Mouse (Mus musculus) mammary gland, adult 2 months (tissue): ENCODE results near the gene Spdef. TPM values are rescaled to one million over a fixed set of nuclear protein-coding genes. Genes with fewer than 3 reads are reported as not detected.

Experiments
- polyA plus RNA-seq: library from polyadenylated mRNA; depleted of rRNA; stranded (reverse); fragments of >200 nt; gene quantifications from 2 replicates; pipeline ENCODE4 v1.2.3, GENCODE M21; 2012; ENCODE audit warnings: low replicate concordance; rRNA removed

Spdef gene
- 7.8 and 11.7 TPM in 2 replicates for polyA plus RNA-seq

DNA sequence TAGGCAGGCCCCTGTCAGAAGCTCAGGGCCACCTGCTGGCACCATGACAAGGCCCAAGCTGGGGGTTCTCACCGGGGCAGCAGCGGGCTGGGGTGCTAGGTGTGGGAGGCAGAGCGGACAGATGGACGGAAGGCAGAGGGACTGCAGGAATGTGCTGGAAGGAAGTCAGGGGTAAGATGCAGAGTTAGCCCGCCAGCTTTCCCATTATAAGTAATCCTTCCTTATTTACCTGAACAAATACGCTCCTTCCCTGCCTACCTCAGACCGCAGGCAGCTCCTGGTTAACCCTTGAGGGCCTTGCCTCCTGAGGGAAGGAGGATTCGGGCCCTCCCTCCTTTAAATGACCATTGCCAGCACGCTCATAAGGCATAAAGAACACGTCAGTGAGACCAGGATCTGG, at the start of gene Spdef:
Gene Spdef, minus strand, starts transcription at position 186 of the 400 bp plus-strand sequence.

Other genes starting within 250 kb of the Spdef start
- 0.07 and 0.17 TPM in 2 replicates for gene Grm4, start 207.6 kb downstream of the Spdef start, polyA plus RNA-seq
- gene Hmga1, start 172.5 kb downstream of the Spdef start, polyA plus RNA-seq, result 66.6 and 119 TPM in 2 replicates
- gene AI413582, start 163.2 kb downstream of the Spdef start, polyA plus RNA-seq, result 60.2 and 75.4 TPM in 2 replicates
- 53.2 and 81.6 TPM in 2 replicates for gene Nudt3, start 105.5 kb downstream of the Spdef start, polyA plus RNA-seq
- gene RPS10-NUDT3, start 93.7 kb downstream of the Spdef start, polyA plus RNA-seq, result not detected in 2 replicates
- gene Rps10, start 92.3 kb downstream of the Spdef start, polyA plus RNA-seq, result 1,117 and 1,702 TPM in 2 replicates
- 3.1 and 10.5 TPM in 2 replicates for gene Pacsin1, start 73.4 kb downstream of the Spdef start, polyA plus RNA-seq
- 92.0 and 125 TPM in 2 replicates for gene D17Wsu92e, start 91.7 kb upstream of the Spdef start, polyA plus RNA-seq
- 63.8 and 148 TPM in 2 replicates for gene Snrpc, start 109.2 kb upstream of the Spdef start, polyA plus RNA-seq
- gene Uhrf1bp1, start 127.5 kb upstream of the Spdef start, polyA plus RNA-seq, result 11.7 and 14.0 TPM in 2 replicates
- 48.1 and 58.9 TPM in 2 replicates for gene Anks1, start 180.4 kb upstream of the Spdef start, polyA plus RNA-seq
- gene Taf11, start 180.9 kb upstream of the Spdef start, polyA plus RNA-seq, result 7.8 and 9.1 TPM in 2 replicates